Mouse (Mus musculus): ENCODE measurements around the gene Yipf7. TPM values are rescaled to one million over a fixed set of nuclear protein-coding genes. Genes with fewer than 3 reads are reported as not detected.

Gene Yipf7
- 0.33 TPM in 1 of 2 replicates, not detected in the other for polyA plus RNA-seq (2015; fragmentation: Nextera tagmentation; extraction: Ambion mirVana)

DNA sequence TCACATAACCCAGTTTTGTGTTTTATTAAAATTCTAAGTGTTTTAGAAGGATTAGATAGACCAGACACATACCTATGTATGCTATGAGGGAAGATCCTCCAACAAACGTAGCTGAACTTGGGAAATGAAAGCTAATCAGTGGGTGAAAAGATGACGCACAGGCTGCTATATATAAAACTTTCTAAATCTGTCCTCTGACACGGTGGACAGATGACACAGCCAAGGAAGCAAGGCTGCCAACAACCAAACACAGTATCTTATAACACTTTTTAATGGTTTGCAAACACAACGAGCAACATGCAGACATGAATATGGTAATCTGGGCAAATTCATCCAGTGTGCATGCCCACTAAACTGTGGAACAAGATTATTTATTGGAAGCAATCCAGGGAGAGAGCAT lies at the start of gene Yipf7:
Yipf7 (minus strand) TSS at position 160 of the 400 bp plus-strand sequence.
- H3K9me3 ChIP-seq (replicated peaks) = no peaks in the 10 kb centered on the region
- H3K4me3 ChIP-seq (replicated peaks) = no peak within 1 kb of the TSS
- no peaks in the 10 kb centered on the region for H3K27me3 ChIP-seq
- 57% methylated on average over 4 of the region's 4 CpGs for WGBS
- H3K4me2 ChIP-seq (replicated peaks) = no peak within 1 kb of the TSS
- H3K27ac ChIP-seq (replicated peaks) = no peak within 1 kb of the TSS
- no peak within 1 kb of the TSS for H3K9ac ChIP-seq
- ATAC-seq (ENCODE audit: insufficient number of reproducible peaks, low FRiP score, low TSS enrichment, low read depth) = no peak
- H3K4me1 ChIP-seq = no peaks in the 10 kb centered on the region
- no peaks in the 10 kb centered on the region for H3K36me3 ChIP-seq

- Histone ChIP-seq H3K36me3 (no peaks in the 10 kb centered on the region), H3K27ac (replicated peaks) (peak within 1 kb of the TSS; percentile 84), H3K27me3 (no peaks in the 10 kb centered on the region), H3K4me1 (0 out of 2 replicates have a peak, but pooled peaks cover 5% of the 10 kb centered on the region), H3K4me3 (replicated peaks) (peak within 1 kb of the TSS; percentile 76), H3K4me2 (replicated peaks) (peak within 1 kb of the TSS; percentile 69), H3K9me3 (replicated peaks) (no peaks in the 10 kb centered on the region), H3K9ac (peak within 1 kb of the TSS; percentile 68)
- peak; percentile 92 for ATAC-seq (ENCODE audit: insufficient number of reproducible peaks, low FRiP score, low TSS enrichment, low read depth)
- WGBS = 3% methylated on average over 41 of the region's 42 CpGs
Measured at GRCm38 (mm10) chr5:69591640-69592461, 49.4 kb upstream of the Yipf7 start, which contains the start of gene Gnpda2. TSS of gene Gnpda2 (minus strand) at chr5:69592340.

DNA sequence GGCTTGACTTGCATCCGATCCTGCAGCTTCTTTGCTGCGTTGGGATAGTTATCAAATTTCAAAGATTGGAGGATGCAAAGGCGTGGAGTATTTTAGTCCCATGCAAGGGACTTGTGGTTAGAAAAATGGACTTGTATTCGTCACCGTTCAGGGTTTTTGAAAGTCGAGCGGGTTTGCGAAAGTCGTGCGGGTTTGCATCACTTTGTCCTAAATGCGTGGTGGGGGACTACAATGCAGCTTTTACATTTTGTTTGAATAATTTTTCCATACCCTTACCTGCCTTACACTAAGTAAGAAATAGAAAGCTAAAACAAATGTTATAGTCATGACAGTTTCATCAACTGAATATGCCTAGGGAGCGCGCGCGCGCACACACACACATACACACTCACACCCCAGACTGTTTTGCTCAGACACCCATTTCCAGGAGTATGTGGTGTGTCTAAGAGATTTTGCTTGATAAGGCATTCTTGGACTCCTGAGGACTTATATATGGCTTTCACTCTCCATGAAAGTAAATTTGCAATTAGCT lies 15.0 kb upstream of the Yipf7 start:
- Histone ChIP-seq H3K27ac (replicated peaks) (peak overlapping the region; percentile 80; the same call in 1 of the 2 replicates), H3K9ac (peak overlapping the region; percentile 86), H3K4me2 (replicated peaks) (peak overlapping the region; percentile 48), H3K4me1 (0 out of 2 replicates have a peak, but pooled peaks cover 3% of the 10 kb centered on the region), H3K4me3 (replicated peaks) (peak overlapping the region; percentile 87), H3K36me3 (peaks cover 8% of the 10 kb centered on the region; the same call in 1 of the 2 replicates), H3K27me3 (no peaks in the 10 kb centered on the region), H3K9me3 (replicated peaks) (no peaks in the 10 kb centered on the region)
- ATAC-seq (ENCODE audit: insufficient number of reproducible peaks, low FRiP score, low TSS enrichment, low read depth) = no peak
- 13% methylated on average over 16 of the region's 16 CpGs for WGBS

DNA sequence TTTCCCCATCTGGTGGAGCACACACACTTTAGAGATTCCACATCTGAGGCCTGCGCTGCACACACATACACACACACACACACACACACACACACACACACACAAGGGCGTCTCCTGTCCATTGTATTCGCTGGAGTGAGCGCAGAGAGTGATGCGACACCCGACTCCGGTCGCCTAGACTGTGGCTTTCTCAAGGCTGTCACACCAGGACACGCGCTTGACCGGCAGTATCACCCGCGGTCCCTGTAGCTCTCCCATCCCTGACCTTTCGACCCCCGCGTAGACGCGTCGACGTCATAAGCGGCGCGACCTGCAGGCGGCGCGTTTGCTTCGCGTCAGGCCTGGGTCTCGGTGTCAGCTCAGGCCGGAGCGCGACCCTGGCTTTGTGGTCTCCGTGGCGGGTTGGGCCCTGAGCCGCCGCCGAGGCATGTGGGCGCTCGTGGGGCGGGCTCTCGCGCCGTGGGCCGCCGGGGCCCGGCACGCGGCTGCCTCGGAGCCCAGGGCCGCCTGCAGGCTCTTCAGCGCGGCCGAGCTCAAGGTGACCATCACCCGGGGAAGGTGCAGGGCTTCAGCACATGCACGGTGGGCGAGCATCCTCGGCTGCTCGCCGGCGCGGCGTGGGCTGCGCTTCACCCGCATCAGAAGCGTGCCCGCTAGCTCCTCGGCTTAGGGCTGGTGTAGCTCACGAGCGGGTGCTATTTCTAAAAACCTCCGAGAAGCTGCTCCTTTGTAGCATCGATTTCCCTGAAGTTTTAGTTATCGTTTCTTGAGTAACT lies 14.4 kb upstream of the Yipf7 start, which contains the start of gene Guf1:
Guf1 (plus strand) TSS at position 296 of the 776 bp plus-strand sequence.
- Histone ChIP-seq H3K9me3 (replicated peaks) (no peaks in the 10 kb centered on the region), H3K4me3 (replicated peaks) (peak within 1 kb of the TSS; percentile 87), H3K27ac (replicated peaks) (peak within 1 kb of the TSS; percentile 80), H3K36me3 (peaks cover 8% of the 10 kb centered on the region; the same call in 1 of the 2 replicates), H3K4me1 (0 out of 2 replicates have a peak, but pooled peaks cover 3% of the 10 kb centered on the region), H3K9ac (peak within 1 kb of the TSS; percentile 86), H3K27me3 (no peaks in the 10 kb centered on the region), H3K4me2 (replicated peaks) (peak within 1 kb of the TSS; percentile 48)
- under 1% methylated on average over 72 of the region's 72 CpGs for WGBS
- peak; percentile 93 for ATAC-seq (ENCODE audit: insufficient number of reproducible peaks, low FRiP score, low TSS enrichment, low read depth)

GRCm38 (mm10) chr5:69541680-69542079 lies 768 bp downstream of the Yipf7 start:
- Histone ChIP-seq H3K9ac (no peak overlapping the region), H3K27ac (replicated peaks) (no peak overlapping the region), H3K9me3 (replicated peaks) (no peaks in the 10 kb centered on the region), H3K36me3 (no peaks in the 10 kb centered on the region), H3K4me3 (replicated peaks) (no peak overlapping the region), H3K27me3 (no peaks in the 10 kb centered on the region), H3K4me1 (no peaks in the 10 kb centered on the region), H3K4me2 (replicated peaks) (no peak overlapping the region)
- WGBS = 74% methylated on average over 1 of the region's 1 CpGs
- no peak for ATAC-seq (ENCODE audit: insufficient number of reproducible peaks, low FRiP score, low TSS enrichment, low read depth)

GRCm38 (mm10) chr5:69523944-69524343 lies 18.5 kb downstream of the Yipf7 start:
- Histone ChIP-seq H3K27me3 (no peaks in the 10 kb centered on the region), H3K36me3 (no peaks in the 10 kb centered on the region), H3K9ac (no peak overlapping the region), H3K4me1 (no peaks in the 10 kb centered on the region), H3K27ac (replicated peaks) (no peak overlapping the region), H3K4me3 (replicated peaks) (no peak overlapping the region), H3K4me2 (replicated peaks) (no peak overlapping the region), H3K9me3 (replicated peaks) (no peaks in the 10 kb centered on the region)
- no peak for ATAC-seq (ENCODE audit: insufficient number of reproducible peaks, low FRiP score, low TSS enrichment, low read depth)

DNA sequence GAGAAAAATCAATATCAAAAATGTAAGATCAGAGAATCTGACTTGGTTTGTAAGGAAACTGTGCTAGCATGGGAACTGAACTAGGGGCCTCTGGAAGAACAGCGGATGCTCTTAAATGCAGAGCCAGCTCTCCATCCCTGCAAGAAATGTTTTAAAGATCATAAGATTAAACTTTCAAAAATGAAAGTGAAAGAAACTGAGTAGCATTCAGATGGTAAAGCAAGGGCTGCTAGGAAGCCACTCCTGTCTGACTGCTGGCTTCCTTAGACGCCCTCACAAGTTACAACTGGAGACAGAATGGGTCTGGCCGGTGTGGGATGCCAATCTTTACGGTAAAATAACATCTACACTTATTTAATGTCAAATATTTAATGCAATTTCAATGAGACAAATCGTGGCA lies 20.4 kb downstream of the Yipf7 start:
- H3K9me3 ChIP-seq (replicated peaks) = no peaks in the 10 kb centered on the region
- no peak for ATAC-seq (ENCODE audit: insufficient number of reproducible peaks, low FRiP score, low TSS enrichment, low read depth)
- H3K4me2 ChIP-seq (replicated peaks) = no peak overlapping the region
- H3K27me3 ChIP-seq = no peaks in the 10 kb centered on the region
- no peak overlapping the region for H3K27ac ChIP-seq (replicated peaks)
- WGBS = 69% methylated on average over 5 of the region's 5 CpGs
- no peak overlapping the region for H3K9ac ChIP-seq
- no peaks in the 10 kb centered on the region for H3K4me1 ChIP-seq
- no peaks in the 10 kb centered on the region for H3K36me3 ChIP-seq
- no peak overlapping the region for H3K4me3 ChIP-seq (replicated peaks)

DNA sequence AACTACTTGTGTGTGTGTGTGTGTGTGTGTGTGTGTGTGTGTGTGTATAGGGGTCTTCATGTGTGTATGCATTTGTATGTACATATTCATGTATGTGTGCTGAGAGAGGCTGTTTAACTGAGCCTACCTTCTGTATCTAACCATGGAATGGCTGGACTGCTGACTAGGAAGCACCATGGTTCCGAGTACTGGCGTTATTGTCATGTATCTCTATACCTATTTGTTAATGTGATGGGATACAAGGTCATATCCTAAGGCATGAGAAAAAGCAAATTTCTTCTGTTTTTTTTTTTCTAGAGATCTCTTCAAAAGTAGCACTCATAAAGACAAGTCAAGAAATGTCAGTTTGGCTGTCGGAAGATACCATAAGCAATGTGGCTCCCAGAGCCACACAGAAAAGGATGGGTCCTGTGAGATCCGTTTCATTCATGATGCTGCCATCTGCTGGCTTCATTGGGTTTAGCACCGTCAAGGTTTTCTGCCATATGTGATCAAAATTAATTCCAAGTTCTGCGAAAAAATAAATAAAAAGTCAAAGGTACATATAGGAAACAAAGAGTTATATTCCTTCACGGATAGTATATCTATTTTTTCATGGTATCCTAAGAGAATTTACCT lies 21.7 kb downstream of the Yipf7 start:
- H3K4me3 ChIP-seq (replicated peaks) = no peak overlapping the region
- no peaks in the 10 kb centered on the region for H3K9me3 ChIP-seq (replicated peaks)
- H3K36me3 ChIP-seq = no peaks in the 10 kb centered on the region
- no peak overlapping the region for H3K27ac ChIP-seq (replicated peaks)
- ATAC-seq (ENCODE audit: insufficient number of reproducible peaks, low FRiP score, low TSS enrichment, low read depth) = no peak
- WGBS = 35% methylated on average over 7 of the region's 7 CpGs
- no peaks in the 10 kb centered on the region for H3K27me3 ChIP-seq
- no peak overlapping the region for H3K4me2 ChIP-seq (replicated peaks)
- no peak overlapping the region for H3K9ac ChIP-seq
- no peaks in the 10 kb centered on the region for H3K4me1 ChIP-seq

GRCm38 (mm10) chr5:69512203-69512602 lies 30.2 kb downstream of the Yipf7 start:
- WGBS = 50% methylated on average over 4 of the region's 4 CpGs
- no peak for ATAC-seq (ENCODE audit: insufficient number of reproducible peaks, low FRiP score, low TSS enrichment, low read depth)
- no peak overlapping the region for H3K4me3 ChIP-seq (replicated peaks)
- no peaks in the 10 kb centered on the region for H3K9me3 ChIP-seq (replicated peaks)
- H3K4me1 ChIP-seq = no peaks in the 10 kb centered on the region
- H3K27me3 ChIP-seq = no peaks in the 10 kb centered on the region
- H3K4me2 ChIP-seq (replicated peaks) = no peak overlapping the region
- H3K27ac ChIP-seq (replicated peaks) = no peak overlapping the region
- H3K9ac ChIP-seq = no peak overlapping the region
- H3K36me3 ChIP-seq = no peaks in the 10 kb centered on the region

DNA sequence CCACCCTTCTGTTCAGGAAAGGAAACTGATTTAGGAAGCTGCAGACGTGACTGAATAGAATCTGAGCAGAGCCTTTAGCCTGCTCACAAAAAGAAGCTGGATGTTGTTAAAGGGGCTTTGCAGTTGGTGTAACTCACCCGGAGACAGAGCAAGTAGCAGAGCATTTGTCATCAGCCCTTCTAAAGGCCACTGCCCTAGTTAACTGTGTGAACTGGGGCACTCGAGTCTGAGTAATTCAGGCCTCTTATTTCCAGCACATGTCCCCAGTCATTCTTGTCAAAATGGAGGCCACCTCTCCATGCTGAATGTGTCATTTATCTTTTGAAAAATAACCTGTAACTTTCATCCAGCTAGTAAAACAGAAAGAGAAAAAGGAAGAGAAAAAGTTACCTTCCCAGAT lies 30.8 kb downstream of the Yipf7 start:
- 43% methylated on average over 3 of the region's 3 CpGs for WGBS
- no peak overlapping the region for H3K4me3 ChIP-seq (replicated peaks)
- H3K27ac ChIP-seq (replicated peaks) = no peak overlapping the region
- H3K4me2 ChIP-seq (replicated peaks) = no peak overlapping the region
- no peaks in the 10 kb centered on the region for H3K36me3 ChIP-seq
- H3K9me3 ChIP-seq (replicated peaks) = no peaks in the 10 kb centered on the region
- no peak for ATAC-seq (ENCODE audit: insufficient number of reproducible peaks, low FRiP score, low TSS enrichment, low read depth)
- H3K9ac ChIP-seq = no peak overlapping the region
- H3K27me3 ChIP-seq = no peaks in the 10 kb centered on the region
- H3K4me1 ChIP-seq = no peaks in the 10 kb centered on the region

- WGBS = 82% methylated on average over 3 of the region's 3 CpGs
- H3K9ac ChIP-seq = no peak overlapping the region
- no peak for ATAC-seq (ENCODE audit: insufficient number of reproducible peaks, low FRiP score, low TSS enrichment, low read depth)
Measured at GRCm38 (mm10) chr5:69507045-69507444, 35.4 kb downstream of the Yipf7 start.

More at GRCm38 (mm10) chr5:69507045-69507444, 35.4 kb downstream of the Yipf7 start:
- Histone ChIP-seq H3K27me3 (no peaks in the 10 kb centered on the region), H3K27ac (replicated peaks) (no peak overlapping the region), H3K4me3 (replicated peaks) (no peak overlapping the region), H3K4me1 (no peaks in the 10 kb centered on the region), H3K4me2 (replicated peaks) (no peak overlapping the region), H3K9me3 (replicated peaks) (no peaks in the 10 kb centered on the region), H3K36me3 (no peaks in the 10 kb centered on the region)

Measured in embryonic facial prominence, embryonic 15.5 days (tissue).